Mouse (Mus musculus) E14TG2a.4 (cell line): ENCODE results near the gene Col25a1.

ENCODE experiments used
- CTCF ChIP-seq: conservative IDR thresholded peaks from 2 replicates; pipeline ENCODE4 v1.5.1; 2014; ENCODE audit warnings: low read length
- POU5F1 ChIP-seq: IDR thresholded peaks from 2 replicates; pipeline ENCODE4 v1.6.1; 2014; ENCODE audit warnings: low read length, borderline replicate concordance

DNA sequence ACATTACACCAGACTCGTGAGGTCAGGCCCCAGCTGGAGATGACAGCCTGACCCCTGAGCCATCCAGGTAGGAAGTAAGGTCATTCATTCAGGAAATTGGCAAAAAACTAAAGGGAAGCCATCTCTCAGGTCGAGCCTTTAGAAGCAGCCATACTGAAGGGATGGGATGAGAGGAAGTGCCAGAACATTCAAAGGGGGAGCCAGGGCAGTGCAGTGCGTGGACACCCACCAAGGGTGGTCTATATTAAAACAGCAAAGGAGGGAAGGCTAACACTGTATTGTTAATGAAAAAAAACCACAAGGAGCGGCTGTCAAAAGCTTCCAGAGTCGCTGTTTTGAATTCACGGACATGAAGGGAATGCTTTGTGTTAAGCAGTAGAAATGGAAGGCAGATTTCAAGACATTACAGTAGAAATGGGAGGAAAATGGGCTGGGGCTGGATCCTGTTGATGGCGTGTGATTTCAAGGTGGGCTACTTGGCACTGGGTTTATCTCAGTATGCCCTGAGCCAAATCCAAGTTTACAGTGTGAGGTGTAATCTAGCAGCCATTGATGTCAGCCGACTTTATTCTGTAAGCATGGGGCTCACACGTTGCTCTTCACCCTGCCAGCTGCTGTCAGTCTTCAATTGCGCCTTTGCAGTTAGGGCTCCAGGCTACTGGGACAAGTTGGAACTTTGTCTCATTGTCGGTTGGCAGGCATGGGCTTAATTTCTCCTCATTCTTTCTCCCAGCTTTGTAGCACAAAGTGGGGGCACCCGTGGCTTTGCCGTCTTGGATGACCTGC is 312.7 kb downstream of the Col25a1 start:
- TF ChIP-seq CTCF (no peak), POU5F1 (no peak)
